Mouse (Mus musculus) T-cell, adult 2 months (primary cell): ENCODE measurements around the gene Kcnk7.

Source experiments
- DNase-seq: peaks from one replicate; pipeline ENCODE4 v3.0.0; 2022; ENCODE audit warnings: low spot score

Gene Kcnk7

DNA sequence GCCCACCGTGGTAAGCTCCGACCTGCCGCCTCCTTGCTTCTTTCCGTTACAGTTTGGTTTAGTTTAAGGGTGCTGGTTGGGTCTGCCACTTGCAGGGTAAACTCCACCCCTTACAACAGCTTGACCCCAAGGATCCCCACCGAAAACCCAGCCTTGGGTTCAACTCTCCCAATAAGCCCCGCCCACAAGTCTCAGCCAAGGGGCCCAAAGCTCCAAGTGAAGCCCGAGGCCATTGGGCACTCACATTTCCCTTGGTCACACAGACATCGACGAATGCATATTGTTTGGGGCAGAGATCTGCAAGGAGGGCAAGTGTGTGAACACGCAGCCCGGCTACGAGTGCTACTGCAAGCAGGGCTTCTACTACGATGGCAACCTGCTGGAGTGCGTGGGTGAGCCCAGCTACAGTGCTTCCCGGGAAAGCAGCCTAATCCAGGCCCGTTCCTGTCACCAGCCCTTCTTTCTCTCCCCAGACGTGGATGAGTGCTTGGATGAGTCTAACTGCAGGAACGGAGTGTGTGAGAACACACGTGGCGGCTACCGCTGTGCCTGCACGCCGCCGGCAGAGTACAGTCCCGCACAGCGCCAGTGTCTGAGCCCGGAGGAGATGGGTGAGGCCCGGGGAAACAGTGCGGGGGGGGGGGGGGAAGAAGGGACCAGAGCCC, 52.3 kb downstream of the Kcnk7 start:
- no peak for DNase-seq
